Mouse (Mus musculus) heart, adult 10 weeks (tissue): ENCODE results near the gene Il4i1. TPM values are rescaled to one million over a fixed set of nuclear protein-coding genes. Genes with fewer than 3 reads are reported as not detected.

Experiments
- polyA plus RNA-seq: library from polyadenylated mRNA; stranded (reverse); fragments of 350-450 nt; fragmentation: Illumina TruSeq; extraction: RNeasy Lipid Tissue Mini Kit (QIAGEN cat#74804); gene quantifications from one replicate; pipeline ENCODE4 v1.2.3, GENCODE M21; 2014; ENCODE audit warnings: low read depth, low replicate concordance

The Il4i1 gene
- polyA plus RNA-seq: 0.26 TPM

GRCm38 (mm10) chr7:44815721-44816469 is at the start of gene Il4i1, which contains the start of gene Nup62:
TSS of gene Il4i1 (plus strand) at chr7:44816387.
TSS of gene Nup62 (plus strand) at chr7:44816088.

GRCm38 (mm10) chr7:44816470-44817021 is 359 bp downstream of the Il4i1 start, which contains the start of gene Atf5:
TSS of gene Atf5 (minus strand) at chr7:44816658.

DNA sequence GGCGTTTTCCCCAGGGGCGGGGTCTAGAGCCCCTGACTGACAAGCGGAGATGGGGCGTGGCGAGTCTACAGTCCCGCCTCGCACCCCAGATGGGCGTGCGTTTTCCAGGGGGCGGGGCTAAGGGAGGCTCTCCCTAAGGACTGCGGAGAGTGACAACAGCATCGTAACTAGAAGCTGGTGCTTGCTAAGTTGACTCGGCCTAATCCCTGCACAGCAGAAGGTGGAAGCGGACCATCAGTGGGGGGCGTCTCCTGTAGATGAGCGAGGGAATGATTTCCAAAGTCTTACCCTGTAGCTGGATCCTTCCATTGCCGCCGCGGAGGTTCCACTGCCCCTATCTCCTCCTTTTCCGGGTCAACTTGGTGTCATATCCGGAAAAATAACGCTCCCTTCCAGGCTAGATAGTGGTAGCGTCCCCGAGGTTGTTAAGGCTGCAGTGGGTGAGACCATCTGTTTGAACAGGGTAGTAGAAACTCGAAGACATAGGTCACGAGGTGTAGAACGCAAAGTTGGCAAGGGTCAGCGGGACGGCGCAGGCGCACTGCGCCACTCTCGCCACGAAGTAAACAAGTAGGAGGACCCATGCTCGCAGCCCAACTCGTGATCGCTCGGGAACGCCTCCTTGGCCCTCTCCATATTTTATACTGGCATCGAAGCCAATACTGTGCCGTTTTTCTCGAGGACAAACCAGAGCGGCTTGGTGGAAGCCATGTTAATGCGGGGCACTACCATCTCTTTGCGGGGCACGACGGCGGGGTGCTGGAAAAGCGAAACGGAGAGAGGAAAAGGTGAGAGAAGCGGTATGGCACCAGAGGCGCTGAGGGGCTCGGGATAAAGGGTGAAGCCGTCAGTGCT is 32.6 kb downstream of the Il4i1 start, which contains the start of the genes Akt1s1 and Tbc1d17:
TSS of gene Akt1s1 (plus strand) at position 431 of the 855 bp plus-strand sequence.
TSS of gene Tbc1d17 (minus strand) at position 519 of the 855 bp plus-strand sequence.

GRCm38 (mm10) chr7:44857042-44857552 is 40.9 kb downstream of the Il4i1 start, which contains the start of gene Pnkp:
TSS of gene Pnkp (plus strand) at chr7:44857139.

DNA sequence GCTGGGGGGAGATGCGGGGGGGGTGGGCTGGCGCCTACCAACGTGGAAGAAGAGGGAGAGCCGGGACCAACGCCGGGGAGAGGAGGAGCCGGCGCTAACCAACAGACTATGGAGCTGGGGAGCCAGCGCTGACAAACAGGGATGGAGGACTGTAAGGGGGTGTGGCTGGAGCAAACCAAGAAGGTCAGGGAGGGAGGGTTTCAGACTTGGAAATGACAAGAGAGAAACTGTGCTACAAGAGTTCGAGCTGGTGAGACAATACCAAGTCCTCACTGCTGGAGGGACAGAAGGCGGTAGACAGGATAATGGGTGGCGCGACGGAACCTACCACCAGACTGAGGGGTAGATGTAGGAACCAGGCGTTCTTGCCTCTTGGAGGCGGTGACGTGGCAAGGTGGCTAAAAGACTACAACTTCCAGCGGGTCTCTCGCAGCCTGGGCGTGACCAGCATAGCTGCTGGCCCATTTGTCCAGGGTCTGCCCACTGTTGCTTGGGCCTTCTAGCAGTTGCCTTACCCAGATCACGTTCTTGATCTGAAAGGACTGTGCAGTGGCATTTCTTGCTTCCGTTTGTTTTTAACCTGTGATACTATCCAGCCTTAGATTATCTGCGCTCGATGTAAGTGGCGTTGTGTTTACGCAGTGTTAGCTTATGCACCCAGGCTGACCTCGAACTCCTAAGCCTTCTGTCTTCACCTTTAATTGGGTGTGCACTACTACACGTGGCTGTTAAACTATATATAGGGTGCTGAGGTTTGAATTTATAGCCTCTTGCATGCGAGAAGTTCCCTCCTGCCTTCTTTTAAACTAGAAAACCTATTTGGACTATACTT is 53.7 kb downstream of the Il4i1 start, which contains the start of gene Ptov1:
TSS of gene Ptov1 (minus strand) at position 92 of the 832 bp plus-strand sequence.

Other genes starting within 250 kb of the Il4i1 start
- gene Napsa, start 244.0 kb upstream of the Il4i1 start, polyA plus RNA-seq: 0.68 TPM
- gene Kcnc3, start 225.7 kb upstream of the Il4i1 start, polyA plus RNA-seq: 2.5 TPM
- 60.7 TPM for gene Myh14, start 145.5 kb upstream of the Il4i1 start, polyA plus RNA-seq
- gene Izumo2, start 107.6 kb upstream of the Il4i1 start, polyA plus RNA-seq: not detected
- gene Vrk3, start 68.0 kb upstream of the Il4i1 start, polyA plus RNA-seq: 27.0 TPM
- gene Zfp473, start 65.3 kb upstream of the Il4i1 start, polyA plus RNA-seq: not detected
- gene Nup62, start 299 bp upstream of the Il4i1 start, polyA plus RNA-seq: 26.2 TPM
- gene Atf5, start 271 bp downstream of the Il4i1 start, polyA plus RNA-seq: 50.1 TPM
- 55.0 TPM for gene Akt1s1, start 32.6 kb downstream of the Il4i1 start, polyA plus RNA-seq
- gene Tbc1d17, start 32.7 kb downstream of the Il4i1 start, polyA plus RNA-seq: 44.5 TPM
- 19.7 TPM for gene Pnkp, start 40.8 kb downstream of the Il4i1 start, polyA plus RNA-seq
- 169 TPM for gene Ptov1, start 53.4 kb downstream of the Il4i1 start, polyA plus RNA-seq
- gene Med25, start 76.3 kb downstream of the Il4i1 start, polyA plus RNA-seq: 74.0 TPM
- gene Fuz, start 79.7 kb downstream of the Il4i1 start, polyA plus RNA-seq: 21.4 TPM
- 41.3 TPM for gene Ap2a1, start 113.1 kb downstream of the Il4i1 start, polyA plus RNA-seq
- gene Tsks, start 126.8 kb downstream of the Il4i1 start, polyA plus RNA-seq: not detected
- 3.6 TPM for gene Cpt1c, start 158.5 kb downstream of the Il4i1 start, polyA plus RNA-seq
- gene Prmt1, start 170.2 kb downstream of the Il4i1 start, polyA plus RNA-seq: 114 TPM
- gene Irf3, start 181.3 kb downstream of the Il4i1 start, polyA plus RNA-seq: 72.3 TPM
- gene Bcl2l12, start 182.3 kb downstream of the Il4i1 start, polyA plus RNA-seq: 12.3 TPM
- gene Scaf1, start 200.0 kb downstream of the Il4i1 start, polyA plus RNA-seq: 34.5 TPM
- gene Rras, start 201.6 kb downstream of the Il4i1 start, polyA plus RNA-seq: 57.4 TPM
- 13.2 TPM for gene Prr12, start 236.5 kb downstream of the Il4i1 start, polyA plus RNA-seq
- 40.7 TPM for gene Nosip, start 246.0 kb downstream of the Il4i1 start, polyA plus RNA-seq
- 12.4 TPM for gene Prrg2, start 246.3 kb downstream of the Il4i1 start, polyA plus RNA-seq